Mouse (Mus musculus): Measurements from ENCODE around the gene Slc43a2. TPM values are rescaled to one million over a fixed set of nuclear protein-coding genes. Genes with fewer than 3 reads are reported as not detected.

The Slc43a2 gene
- total and polyA plus RNA-seq, 3 experiments, result 4.9 to 8.4 TPM; not detected in 1

GRCm38 (mm10) chr11:75540209-75540608 lies 8.7 kb downstream of the Slc43a2 start:
- no peak for TF ChIP-seq SIN3A (IDR thresholded peaks at IDR 0.05; ENCODE audit: low read length)
- no peak for TF ChIP-seq E2F4 (IDR thresholded peaks at IDR 0.05; ENCODE audit: borderline replicate concordance, low read depth, low read length)
- TF ChIP-seq BHLHE40 (IDR thresholded peaks at IDR 0.05; ENCODE audit: borderline replicate concordance, low read depth, low read length), result no peak
- no peak for TF ChIP-seq KAT2A (conservative IDR thresholded peaks at IDR 0.05; ENCODE audit: low read depth, low read length)
- TF ChIP-seq HCFC1 (IDR thresholded peaks at IDR 0.05; ENCODE audit: low read depth, low read length), result no peak
- no peak for TF ChIP-seq ZNF384 (IDR thresholded peaks at IDR 0.05; ENCODE audit: low read depth, low read length)
- TF ChIP-seq MAZ (IDR thresholded peaks at IDR 0.05; ENCODE audit: low read depth, low read length), result no peak
- TF ChIP-seq POLR2A (IDR thresholded peaks at IDR 0.05; ENCODE audit: control insufficient read depth in 1 of 2, insufficient read depth in 1 of 2, low read depth in 1 of 2, low read length in 2 of 2, poor library complexity in 1 of 2), result no peak
- no peak for TF ChIP-seq MXI1 (IDR thresholded peaks at IDR 0.05; ENCODE audit: low read depth, low read length)
- no peak for TF ChIP-seq RAD21 (IDR thresholded peaks at IDR 0.05; ENCODE audit: low read depth, low read length)
- no peak for TF ChIP-seq SMC3 (IDR thresholded peaks at IDR 0.05; ENCODE audit: low read depth, low read length)
- no peak for TF ChIP-seq CHD1 (IDR thresholded peaks at IDR 0.05; ENCODE audit: low read depth, low read length)
- TF ChIP-seq MYC (IDR thresholded peaks at IDR 0.05; ENCODE audit: low read depth, low read length), result no peak
- TF ChIP-seq CTCF (IDR thresholded peaks at IDR 0.05 in 2 of 3, conservative IDR thresholded peaks at IDR 0.05 in 1 of 3; ENCODE audit: control insufficient read depth in 1 of 3, insufficient read depth in 1 of 3, low read depth in 2 of 3, low read length in 3 of 3, poor library complexity in 1 of 3, severe bottlenecking in 1 of 3), result no peak
- TF ChIP-seq ELF1 (IDR thresholded peaks at IDR 0.05; ENCODE audit: low read depth, low read length), result no peak
- no peak for TF ChIP-seq EP300 (IDR thresholded peaks at IDR 0.05; ENCODE audit: low read depth in 1 of 2, low read length in 2 of 2)
- no peak for TF ChIP-seq ZMIZ1 (IDR thresholded peaks at IDR 0.05; ENCODE audit: low read depth, low read length)
- Histone ChIP-seq H3K4me1 (ENCODE audit: control insufficient read depth in 1 of 2, insufficient read depth in 2 of 2, low read length in 2 of 2) (peaks cover 8 to 49% of the 10 kb centered on the region in 2 experiments), H3K36me3 (ENCODE audit: control insufficient read depth in 1 of 2, insufficient read depth in 2 of 2, low read length in 2 of 2) (peaks cover 0 to 31% of the 10 kb centered on the region in 2 experiments; a peak in 2 of 4 replicates), H3K9ac (ENCODE audit: control insufficient read depth, low read depth, low read length, poor library complexity, severe bottlenecking) (no peak overlapping the region), H3K79me2 (ENCODE audit: control insufficient read depth, insufficient read depth, low read length, poor library complexity) (no peaks in the 10 kb centered on the region), H3K27me3 (ENCODE audit: control insufficient read depth in 1 of 2, insufficient read depth in 2 of 2, low read length in 2 of 2) (no peaks in the 10 kb centered on the region), H3K9me3 (replicated peaks; ENCODE audit: insufficient read depth, low read length) (no peaks in the 10 kb centered on the region), H3K27ac (ENCODE audit: control insufficient read depth, low read depth, low read length) (no peak overlapping the region; the same call in 1 of the 2 replicates), H3K4me3 (ENCODE audit: control insufficient read depth in 1 of 2, insufficient read depth in 1 of 2, low read depth in 2 of 2, low read length in 2 of 2) (no peak overlapping the region)
- peak; percentile 20 for DNase-seq (ENCODE audit: low read depth, low spot score)

- H3K4me1 ChIP-seq (ENCODE audit: control insufficient read depth in 1 of 2, insufficient read depth in 2 of 2, low read length in 2 of 2), result peaks cover 8 to 42% of the 10 kb centered on the region in 2 experiments
- no peaks in the 10 kb centered on the region for H3K27me3 ChIP-seq (ENCODE audit: control insufficient read depth in 1 of 2, insufficient read depth in 2 of 2, low read length in 2 of 2)
- no peaks in the 10 kb centered on the region for H3K9me3 ChIP-seq (replicated peaks; ENCODE audit: insufficient read depth, low read length)
- DNase-seq (ENCODE audit: low read depth, low spot score), result peak; percentile 89
- H3K27ac ChIP-seq (ENCODE audit: control insufficient read depth, low read depth, low read length), result peak overlapping the region; percentile 84
- no peak overlapping the region for H3K4me3 ChIP-seq (ENCODE audit: control insufficient read depth in 1 of 2, insufficient read depth in 1 of 2, low read depth in 2 of 2, low read length in 2 of 2)
- H3K9ac ChIP-seq (ENCODE audit: control insufficient read depth, low read depth, low read length, poor library complexity, severe bottlenecking), result peak overlapping the region; percentile 64
- H3K79me2 ChIP-seq (ENCODE audit: control insufficient read depth, insufficient read depth, low read length, poor library complexity), result no peaks in the 10 kb centered on the region
- peaks cover 0 to 28% of the 10 kb centered on the region in 2 experiments; a peak in 2 of 4 replicates for H3K36me3 ChIP-seq (ENCODE audit: control insufficient read depth in 1 of 2, insufficient read depth in 2 of 2, low read length in 2 of 2)
- no peak for TF ChIP-seq RAD21 (IDR thresholded peaks at IDR 0.05; ENCODE audit: low read depth, low read length)
- no peak for TF ChIP-seq NELFE (IDR thresholded peaks at IDR 0.05; ENCODE audit: low read depth, low read length)
- peak; percentile 83 for TF ChIP-seq SIN3A (IDR thresholded peaks at IDR 0.05; ENCODE audit: low read length)
- peak; percentile 81 for TF ChIP-seq ETS1 (IDR thresholded peaks at IDR 0.05; ENCODE audit: low read depth, low read length)
- TF ChIP-seq EP300 (IDR thresholded peaks at IDR 0.05; ENCODE audit: low read depth in 1 of 2, low read length in 2 of 2), result peak; percentile 41 to 63
- TF ChIP-seq HCFC1 (IDR thresholded peaks at IDR 0.05; ENCODE audit: low read depth, low read length), result peak; percentile 41; the same call in 1 of the 2 replicates
- TF ChIP-seq MAZ (IDR thresholded peaks at IDR 0.05; ENCODE audit: low read depth, low read length), result peak; percentile 70; the same call in 1 of the 2 replicates
- peak; percentile 67; the same call in 1 of the 2 replicates for TF ChIP-seq TBP (IDR thresholded peaks at IDR 0.05; ENCODE audit: low read depth, low read length)
- peak in 1 of 2 experiments; percentile 65; a peak in 2 of 4 replicates for TF ChIP-seq POLR2A (IDR thresholded peaks at IDR 0.05; ENCODE audit: control insufficient read depth in 1 of 2, insufficient read depth in 1 of 2, low read depth in 1 of 2, low read length in 2 of 2, poor library complexity in 1 of 2)
- peak; percentile 99 for TF ChIP-seq MYC (IDR thresholded peaks at IDR 0.05; ENCODE audit: low read depth, low read length)
- TF ChIP-seq TCF12 (IDR thresholded peaks at IDR 0.05; ENCODE audit: low read depth, low read length), result 0 out of 2 replicates have a peak, but pooled peaks have one; percentile 34
- TF ChIP-seq GABPA (IDR thresholded peaks at IDR 0.05; ENCODE audit: low read depth, low read length), result no peak
- TF ChIP-seq GATA1 (IDR thresholded peaks at IDR 0.05; ENCODE audit: low read depth, low read length), result peak; percentile 64
- peak; percentile 79 for TF ChIP-seq USF1 (IDR thresholded peaks at IDR 0.05; ENCODE audit: low read depth, low read length)
- TF ChIP-seq ZMIZ1 (IDR thresholded peaks at IDR 0.05; ENCODE audit: low read depth, low read length), result no peak
- TF ChIP-seq ZNF384 (IDR thresholded peaks at IDR 0.05; ENCODE audit: low read depth, low read length), result no peak
- no peak for TF ChIP-seq MAFK (IDR thresholded peaks at IDR 0.05; ENCODE audit: borderline replicate concordance, low read depth, low read length)
- TF ChIP-seq BHLHE40 (IDR thresholded peaks at IDR 0.05; ENCODE audit: borderline replicate concordance, low read depth, low read length), result peak; percentile 72; the same call in 1 of the 2 replicates
- peak; percentile 90 for TF ChIP-seq MXI1 (IDR thresholded peaks at IDR 0.05; ENCODE audit: low read depth, low read length)
- peak; percentile 97 for TF ChIP-seq MAX (IDR thresholded peaks at IDR 0.05; ENCODE audit: low read length)
- no peak for TF ChIP-seq NRF1 (IDR thresholded peaks at IDR 0.05; ENCODE audit: insufficient read depth, low read depth, low read length, poor library complexity, severe bottlenecking)
- peak; percentile 68 for TF ChIP-seq ELF1 (IDR thresholded peaks at IDR 0.05; ENCODE audit: low read depth, low read length)
These were observed 9.5 kb downstream of the Slc43a2 start for GRCm38 (mm10) chr11:75540710-75541581.

Measured in MEL (cell line).